Mouse (Mus musculus) CD4-positive, CD25-positive, alpha-beta regulatory T cell, adult 2 months (primary cell): Measurements from ENCODE around the gene Itpr1.

ENCODE experiments used
- DNase-seq: peaks from one replicate; pipeline ENCODE4 v3.0.0-alpha.2; 2012; ENCODE audit warnings: low read depth, low spot score

Itpr1 gene

GRCm38 (mm10) chr6:108577056-108577455 is 364.2 kb downstream of the Itpr1 start:
- no peak for DNase-seq

GRCm38 (mm10) chr6:108588426-108588825 is 375.5 kb downstream of the Itpr1 start:
- DNase-seq: no peak

DNA sequence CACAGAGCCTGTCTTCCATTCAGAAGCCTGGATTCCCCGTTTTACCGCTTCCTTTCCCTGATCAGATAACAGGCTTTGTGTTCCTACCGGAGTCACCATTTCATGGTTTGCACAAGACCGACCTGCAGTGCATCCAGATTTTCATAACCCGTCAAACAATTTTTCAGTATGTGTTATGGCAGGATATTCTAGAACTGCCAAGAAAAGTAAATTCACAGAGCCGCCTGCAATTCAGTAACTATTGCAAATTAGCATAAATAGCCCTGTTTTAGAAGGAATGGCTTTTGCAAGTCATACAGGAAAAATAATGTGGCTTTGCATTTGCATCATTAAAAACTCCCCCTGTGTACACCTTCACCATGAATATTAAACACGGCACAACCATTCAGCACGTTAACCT is 379.3 kb downstream of the Itpr1 start:
- no peak for DNase-seq

- no peak for DNase-seq
These were observed 379.7 kb downstream of the Itpr1 start for GRCm38 (mm10) chr6:108592636-108593035.

GRCm38 (mm10) chr6:108594171-108594841 is 381.4 kb downstream of the Itpr1 start:
- no peak for DNase-seq

GRCm38 (mm10) chr6:108598691-108599090 is 385.8 kb downstream of the Itpr1 start:
- DNase-seq: no peak

GRCm38 (mm10) chr6:108599317-108599716 is 386.4 kb downstream of the Itpr1 start:
- DNase-seq: no peak
